Mouse (Mus musculus) left cerebral cortex, adult 2 months (tissue): Measurements from ENCODE around the gene Cdh10. TPM values are rescaled to one million over a fixed set of nuclear protein-coding genes. Genes with fewer than 3 reads are reported as not detected.
A peak's percentile ranks its signal among the peaks of the same experiment; 100 is the strongest.

Experiments
- DNase-seq, 2 experiments: peaks; one replicate each; pipeline ENCODE4 v3.0.0; 2021 to 2022; ENCODE audit warnings: low spot score in 2 of 2, mixed read lengths in 1 of 2; ENCODE audit errors: extremely low spot score in 1 of 2
- H3K27ac ChIP-seq: fragments of 200-600 bp; 2 replicates; pipeline ENCODE4 v1.8.1; 2022
- H3K4me3 ChIP-seq: fragments of 200-600 bp; 2 replicates; pipeline ENCODE4 v1.8.1; 2022
- CTCF ChIP-seq: fragments of 200-600 bp; IDR thresholded peaks from 2 replicates; pipeline ENCODE4 v1.8.1; 2022; ENCODE audit warnings: antibody characterized with exemption, mild to moderate bottlenecking, moderate library complexity
- intact Hi-C: fragments of 180-260 bp; cut with DNase I; formaldehyde crosslinking; loops from one replicate; pipeline ENCODE4 v1.15.1; 2025
- total RNA-seq, 2 experiments: library from RNA; stranded (reverse); gene quantifications; 2 replicates each; pipeline ENCODE4 v1.2.3; 2021

Cdh10 gene
- total RNA-seq, 2 experiments from 2014 or later = 51.9 to 60.5 TPM

DNA sequence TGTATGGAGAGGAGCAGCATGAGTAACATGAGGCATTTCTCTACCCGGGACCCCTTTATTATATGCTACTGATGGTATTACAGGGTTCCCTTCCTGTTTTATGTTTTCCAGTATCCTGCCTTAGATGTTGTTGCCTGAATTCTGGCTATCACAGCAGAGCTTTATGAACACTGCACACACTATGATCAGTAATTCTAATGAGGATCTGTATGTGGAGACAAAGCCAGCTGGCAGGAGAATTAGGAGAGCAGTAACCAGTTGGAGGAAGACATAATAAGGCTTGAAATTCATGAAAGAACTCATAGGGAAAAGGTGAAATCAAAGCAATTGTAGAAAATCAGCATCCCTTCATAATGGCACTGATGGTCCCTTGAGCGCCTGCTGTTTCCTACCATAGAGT, 51.1 kb downstream of the Cdh10 start:
- DNase-seq = no peak
- Histone ChIP-seq H3K27ac (no peak overlapping the region), H3K4me3 (no peak overlapping the region)
- no peak for TF ChIP-seq CTCF
- intact Hi-C loops = no loop called here

DNA sequence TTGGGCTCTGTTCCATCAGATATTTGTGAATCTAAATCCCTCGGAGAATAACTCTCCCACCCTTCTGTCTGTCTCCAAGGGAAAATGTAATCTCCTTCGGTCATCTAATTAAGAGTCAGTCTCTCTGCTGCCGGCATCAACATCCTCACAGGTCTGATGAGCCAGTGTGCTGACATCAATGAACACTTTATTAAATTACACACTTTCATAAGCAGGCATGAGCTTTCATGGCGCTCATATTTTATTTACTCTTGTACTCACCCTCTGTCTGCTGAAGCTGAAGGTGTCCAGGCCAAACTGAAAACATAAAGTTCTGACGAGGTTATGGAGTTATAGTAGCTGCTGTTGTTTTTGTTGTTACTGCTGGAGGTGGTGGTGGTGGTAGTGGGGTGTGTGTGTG, 62.7 kb downstream of the Cdh10 start:
- intact Hi-C loops = no loop called here
- TF ChIP-seq CTCF = no peak
- DNase-seq = no peak
- H3K27ac ChIP-seq = no peak overlapping the region
- H3K4me3 ChIP-seq = no peak overlapping the region

DNA sequence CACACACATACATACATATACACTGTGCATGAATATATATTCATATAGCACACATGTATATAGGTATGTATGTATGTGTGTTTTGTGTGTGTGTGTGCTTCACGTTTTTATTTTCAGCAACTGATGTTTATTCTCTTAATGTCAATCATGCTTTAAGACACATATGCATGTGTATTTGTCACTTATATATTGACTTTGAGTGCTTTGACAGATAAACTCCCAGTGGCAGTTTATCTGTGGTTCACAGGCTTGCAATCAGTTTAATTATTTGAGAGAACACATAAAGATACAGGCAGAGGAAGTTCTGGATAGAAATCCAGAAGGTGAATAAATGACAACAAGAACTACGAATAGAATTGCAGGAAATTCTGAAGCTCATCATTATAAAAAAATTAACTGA, 67.9 kb downstream of the Cdh10 start:
- no peak overlapping the region for H3K27ac ChIP-seq

DNA sequence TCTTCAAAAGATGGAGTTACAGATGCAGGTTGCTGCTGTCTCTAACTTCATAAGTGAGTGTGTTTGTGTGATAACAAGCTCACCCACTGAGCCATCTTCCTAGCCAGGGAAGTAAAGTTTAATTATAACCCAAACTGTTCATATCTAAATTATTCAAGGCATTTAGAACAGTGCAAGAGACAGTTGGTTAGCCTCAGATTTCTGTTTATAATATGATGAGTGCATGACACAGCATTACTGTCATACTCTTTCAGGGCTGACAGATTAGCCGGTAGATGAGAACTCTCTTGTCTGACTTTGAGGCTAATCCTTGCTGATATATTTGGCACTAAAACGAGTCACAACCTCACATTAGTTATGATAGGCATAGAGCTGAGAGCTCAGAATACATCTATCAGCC, 70.2 kb downstream of the Cdh10 start:
- TF ChIP-seq CTCF = no peak
- H3K27ac ChIP-seq = no peak overlapping the region
- intact Hi-C loops = no loop called here
- no peak overlapping the region for H3K4me3 ChIP-seq
- DNase-seq = no peak

More for the DNA sequence above, 67.9 kb downstream of the Cdh10 start:
- no peak overlapping the region for H3K4me3 ChIP-seq
- no peak for DNase-seq
- TF ChIP-seq CTCF = no peak
- intact Hi-C loops = no loop called here

DNA sequence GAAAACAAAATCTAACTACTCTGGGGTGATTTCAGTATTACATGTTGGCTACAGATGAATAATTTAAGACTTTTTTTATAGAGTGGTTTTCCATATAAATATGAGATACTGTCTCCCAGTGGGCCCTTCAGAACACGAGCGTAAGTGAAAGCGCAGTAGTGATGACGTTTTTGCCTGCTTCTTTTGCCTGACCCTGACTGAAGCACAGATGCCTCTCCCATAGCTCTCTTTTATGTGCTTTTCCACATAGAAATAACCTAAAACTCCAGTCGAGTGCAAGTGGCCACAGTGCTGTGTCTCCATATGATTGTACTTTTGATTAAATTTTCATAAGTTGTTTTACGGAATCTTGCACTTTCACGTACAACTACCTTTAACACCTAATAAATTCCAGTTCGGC, 71.6 kb downstream of the Cdh10 start:
- no peak for DNase-seq

DNA sequence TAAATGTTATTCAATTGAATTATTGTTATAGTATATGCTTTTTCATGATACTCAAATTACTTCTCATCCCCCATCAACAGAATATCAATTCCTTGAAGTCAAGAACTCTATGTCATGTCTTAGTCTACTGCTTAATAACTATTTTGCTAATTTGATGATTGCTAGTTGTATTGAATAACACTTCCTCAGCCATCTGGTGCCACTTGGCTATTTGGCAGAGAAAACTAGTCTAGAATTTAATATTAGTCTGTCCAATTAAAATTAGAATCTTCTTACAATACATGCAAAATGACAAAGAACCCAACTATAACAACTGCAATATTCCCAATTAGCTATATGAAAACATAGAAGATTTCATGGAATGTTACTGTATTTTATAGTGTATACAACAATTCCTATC, 82.0 kb downstream of the Cdh10 start:
- TF ChIP-seq CTCF = no peak
- no peak for DNase-seq
- intact Hi-C loops = no loop called here
- H3K4me3 ChIP-seq = no peak overlapping the region
- H3K27ac ChIP-seq = no peak overlapping the region

More for the DNA sequence above, 71.6 kb downstream of the Cdh10 start:
- Histone ChIP-seq H3K27ac (no peak overlapping the region), H3K4me3 (no peak overlapping the region)
- intact Hi-C loops = no loop called here
- TF ChIP-seq CTCF = no peak

DNA sequence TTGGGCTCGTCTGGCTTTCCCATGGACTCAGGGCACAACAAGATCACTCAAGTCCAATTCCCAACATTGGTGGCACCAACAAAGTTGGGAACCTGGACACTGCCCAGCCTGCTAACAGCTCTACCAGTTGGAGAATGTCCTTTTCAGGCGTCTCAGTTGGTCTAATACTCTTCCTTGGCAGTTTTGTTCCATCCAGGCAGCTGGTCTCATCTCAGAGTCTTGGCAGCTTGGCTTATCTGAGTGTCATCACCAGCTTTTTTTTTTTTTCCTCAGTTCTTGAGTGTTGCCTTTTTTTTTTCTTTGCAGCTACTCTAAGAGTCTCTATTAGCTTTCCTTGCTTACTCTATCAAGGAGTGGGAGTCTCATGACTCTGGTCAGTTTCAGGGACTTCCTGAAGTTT, 85.4 kb downstream of the Cdh10 start:
- intact Hi-C loops = no loop called here
- no peak for DNase-seq
- H3K4me3 ChIP-seq = no peak overlapping the region
- no peak for TF ChIP-seq CTCF
- no peak overlapping the region for H3K27ac ChIP-seq

DNA sequence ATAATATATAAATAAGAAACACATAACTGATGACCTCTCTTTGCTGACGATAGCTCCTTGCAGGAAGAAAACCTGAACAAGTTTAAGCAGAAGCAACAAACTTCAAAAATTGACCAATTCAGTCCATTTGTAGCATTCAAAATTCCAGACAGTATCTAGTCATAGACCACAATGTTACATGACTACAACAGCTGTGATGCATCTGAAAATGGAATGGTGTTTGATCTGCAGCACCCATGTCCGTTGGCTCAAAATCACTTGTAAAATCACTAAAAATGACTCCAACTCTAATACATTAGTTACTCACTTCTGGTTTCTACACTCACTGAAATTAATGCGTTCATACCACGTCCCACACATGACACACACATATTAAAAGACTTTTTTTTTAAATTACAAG, 91.9 kb downstream of the Cdh10 start:
- H3K4me3 ChIP-seq = no peak overlapping the region

DNA sequence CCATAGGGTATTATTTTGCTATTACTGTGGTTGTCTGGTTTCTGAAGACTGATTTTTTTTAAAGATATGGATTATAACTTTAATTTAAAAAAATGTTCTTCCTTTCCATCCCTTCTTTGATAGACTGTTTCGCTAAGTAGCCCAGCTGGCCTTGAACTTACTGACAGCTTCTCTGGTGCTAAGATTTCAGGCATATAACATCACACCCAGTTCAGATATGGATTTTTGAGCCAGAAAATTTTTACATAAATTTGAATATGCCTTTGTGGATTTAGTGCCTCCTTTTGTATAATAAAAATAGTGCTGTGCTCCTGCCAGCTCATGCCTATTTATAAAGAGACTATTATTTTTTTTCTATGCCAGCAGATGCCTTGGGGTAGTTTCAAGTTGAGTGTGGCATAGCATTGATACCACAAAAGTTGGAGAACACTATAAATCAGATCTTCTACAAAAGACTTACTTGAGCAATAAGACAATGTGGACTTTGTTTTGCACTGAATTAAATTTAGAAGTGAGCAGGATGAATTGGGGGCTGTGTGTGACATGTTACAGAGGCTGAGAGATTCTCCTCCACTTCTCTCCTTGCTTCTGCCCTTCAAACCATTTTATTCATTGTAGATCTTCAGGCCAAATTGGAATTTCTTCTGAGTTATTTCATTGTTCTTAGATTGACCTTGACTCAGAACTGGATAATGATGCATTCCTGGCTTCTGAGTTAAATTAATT, 106.8 kb downstream of the Cdh10 start:
- Histone ChIP-seq H3K4me3 (no peak overlapping the region), H3K27ac (peak overlapping the region; percentile 65; the same call in 1 of the 2 replicates)
- no peak for TF ChIP-seq CTCF
- DNase-seq = no peak
- intact Hi-C loops = loop anchor here (5.0 to 10.0 kb wide), 2 partner anchors 167 to 181 kb away; no protein-coding TSS in a partner anchor

More for the DNA sequence above, 91.9 kb downstream of the Cdh10 start:
- no peak for TF ChIP-seq CTCF
- no peak for DNase-seq
- intact Hi-C loops = no loop called here
- no peak overlapping the region for H3K27ac ChIP-seq

DNA sequence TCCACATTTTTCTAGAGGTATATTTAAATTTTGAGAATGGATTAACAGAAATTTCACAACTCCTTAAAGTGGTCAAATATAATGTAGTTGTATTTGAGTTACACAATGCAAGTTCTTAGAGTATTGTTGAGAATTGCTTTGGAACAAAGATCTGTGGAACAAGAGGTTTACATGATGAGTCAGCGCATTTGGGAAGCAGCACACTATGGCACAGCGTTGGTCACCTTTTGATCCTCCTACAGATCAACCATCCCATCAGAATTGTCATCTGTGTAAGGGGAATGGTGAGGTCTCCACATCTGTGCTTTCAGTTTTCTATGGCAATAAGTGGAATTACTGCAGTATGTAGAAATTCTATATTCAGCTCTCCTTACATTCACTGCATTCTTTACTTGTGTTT, 108.2 kb downstream of the Cdh10 start:
- no peak for DNase-seq
- H3K27ac ChIP-seq = peak overlapping the region; percentile 65
- intact Hi-C loops = loop anchor here (5.0 to 10.0 kb wide), 2 partner anchors 165 to 182 kb away; no protein-coding TSS in a partner anchor
- TF ChIP-seq CTCF = no peak
- no peak overlapping the region for H3K4me3 ChIP-seq

DNA sequence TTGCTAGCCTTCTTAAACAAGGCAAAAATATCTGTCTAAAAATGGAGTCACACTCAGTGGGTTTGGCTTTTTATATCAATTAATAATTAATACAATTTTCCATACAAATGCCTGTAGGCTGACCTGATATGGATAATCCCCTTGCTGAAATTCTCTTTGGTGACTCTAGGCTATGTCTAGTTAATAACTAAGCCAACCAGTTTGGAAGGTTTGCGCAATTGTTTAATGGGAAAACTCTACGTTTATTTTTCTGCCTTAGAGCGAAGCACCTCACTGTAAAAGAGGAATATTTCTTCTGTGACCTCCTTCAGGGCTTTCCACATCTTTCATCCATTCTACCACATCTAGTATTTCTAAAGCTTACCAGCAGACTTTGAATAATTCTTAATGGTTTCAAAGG, 133.5 kb downstream of the Cdh10 start:
- intact Hi-C loops = no loop called here
- H3K4me3 ChIP-seq = no peak overlapping the region
- no peak for TF ChIP-seq CTCF
- H3K27ac ChIP-seq = no peak overlapping the region
- no peak for DNase-seq

DNA sequence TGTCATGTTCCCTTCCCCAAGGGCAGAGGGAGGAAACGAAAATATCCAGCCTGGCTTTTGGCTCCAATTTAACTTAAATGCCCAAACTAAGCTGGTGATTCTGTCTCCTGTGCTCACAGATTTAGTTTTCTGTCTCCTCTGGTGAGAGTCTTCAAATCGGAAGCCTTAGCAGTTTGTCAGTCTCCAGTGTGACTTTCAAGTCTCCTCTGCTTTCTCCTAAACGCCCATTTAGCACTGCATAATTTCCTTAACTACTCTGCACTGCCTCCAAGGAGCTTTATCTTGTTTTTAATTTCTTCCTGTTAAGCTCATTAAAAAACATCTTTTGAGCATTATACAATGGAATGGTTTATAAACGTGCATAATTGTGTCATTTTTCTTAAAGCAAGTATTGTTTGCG, 156.3 kb downstream of the Cdh10 start:
- TF ChIP-seq CTCF = no peak
- Histone ChIP-seq H3K27ac (peak overlapping the region; percentile 33), H3K4me3 (no peak overlapping the region)
- no peak for DNase-seq
- intact Hi-C loops = no loop called here

DNA sequence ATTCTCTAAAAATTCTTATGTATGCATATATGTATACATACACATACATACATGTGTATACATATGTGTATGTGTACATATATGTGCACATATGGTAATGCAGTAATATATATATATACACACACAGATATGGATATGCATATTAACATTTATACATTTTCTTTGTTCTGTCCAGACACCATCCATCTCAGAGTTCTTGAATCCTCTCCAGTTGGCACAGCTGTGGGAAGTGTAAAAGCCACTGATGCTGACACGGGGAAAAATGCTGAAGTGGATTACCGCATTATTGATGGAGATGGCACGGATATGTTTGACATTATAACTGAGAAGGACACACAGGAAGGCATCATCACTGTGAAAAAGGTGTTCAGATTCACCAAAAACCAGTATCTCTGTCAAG, 166.1 kb downstream of the Cdh10 start:
- intact Hi-C loops = loop anchor here (10.0 kb wide), 1 partner anchor 160 kb away; no protein-coding TSS in a partner anchor
- Histone ChIP-seq H3K27ac (no peak overlapping the region; the same call in 1 of the 2 replicates), H3K4me3 (no peak overlapping the region)
- no peak for TF ChIP-seq CTCF
- DNase-seq = no peak
